Mouse (Mus musculus) midbrain, embryonic 12.5 days (tissue): ENCODE data around the gene Rffl. TPM values are rescaled to one million over a fixed set of nuclear protein-coding genes. Genes with fewer than 3 reads are reported as not detected.

ENCODE experiments used
- polyA plus RNA-seq: library from polyadenylated mRNA; unstranded; fragments of >200 nt; fragmentation: Nextera tagmentation; extraction: Ambion mirVana; gene quantifications from 2 replicates; pipeline ENCODE4 v1.2.1, GENCODE M21; 2016

Rffl gene
- polyA plus RNA-seq, 1 experiment from 2014 or later = 8.9 TPM

Other genes starting within 250 kb of the Rffl start
- 0.42 and 0.50 TPM in 2 replicates for gene Cct6b, start 106.9 kb downstream of the Rffl start, polyA plus RNA-seq
- gene Zfp830, start 106.9 kb downstream of the Rffl start, polyA plus RNA-seq = 34.8 and 36.0 TPM in 2 replicates
- gene Lig3, start 90.1 kb downstream of the Rffl start, polyA plus RNA-seq = 46.1 and 52.8 TPM in 2 replicates
- 12.8 and 14.1 TPM in 2 replicates for gene Rad51d, start 19.4 kb upstream of the Rffl start, polyA plus RNA-seq
- 0.27 and 0.64 TPM in 2 replicates for gene Fndc8, start 20.9 kb upstream of the Rffl start, polyA plus RNA-seq
- gene Nle1, start 37.2 kb upstream of the Rffl start, polyA plus RNA-seq = 33.8 and 33.9 TPM in 2 replicates
- gene Unc45b, start 39.3 kb upstream of the Rffl start, polyA plus RNA-seq = 0.89 and 0.93 TPM in 2 replicates
- 0.80 and 0.83 TPM in 2 replicates for gene Slfn5, start 80.1 kb upstream of the Rffl start, polyA plus RNA-seq
- gene Slfn9, start 120.6 kb upstream of the Rffl start, polyA plus RNA-seq = 9.3 and 10.6 TPM in 2 replicates
- gene Slfn8, start 149.6 kb upstream of the Rffl start, polyA plus RNA-seq = 0.25 and 0.46 TPM in 2 replicates
- gene Slfn2, start 193.9 kb upstream of the Rffl start, polyA plus RNA-seq = 1.4 and 1.6 TPM in 2 replicates
- not detected in 2 replicates for gene Slfn1, start 245.6 kb upstream of the Rffl start, polyA plus RNA-seq